Mouse (Mus musculus): ENCODE results near the gene A530016L24Rik.

- TF ChIP-seq CTCF (IDR thresholded peaks at IDR 0.05; ENCODE audit: control insufficient read depth, insufficient read depth, low read length) (no peak), POLR2A (IDR thresholded peaks at IDR 0.05; ENCODE audit: borderline replicate concordance, control insufficient read depth, low read depth, low read length) (no peak)
These were observed 18.7 kb downstream of the A530016L24Rik start for GRCm38 (mm10) chr12:112507984-112508383.

Data from bone marrow, adult 2 months (tissue).